Comparison of ENCODE assay signal across 9 mouse cellular contexts in the genomic region with DNA sequence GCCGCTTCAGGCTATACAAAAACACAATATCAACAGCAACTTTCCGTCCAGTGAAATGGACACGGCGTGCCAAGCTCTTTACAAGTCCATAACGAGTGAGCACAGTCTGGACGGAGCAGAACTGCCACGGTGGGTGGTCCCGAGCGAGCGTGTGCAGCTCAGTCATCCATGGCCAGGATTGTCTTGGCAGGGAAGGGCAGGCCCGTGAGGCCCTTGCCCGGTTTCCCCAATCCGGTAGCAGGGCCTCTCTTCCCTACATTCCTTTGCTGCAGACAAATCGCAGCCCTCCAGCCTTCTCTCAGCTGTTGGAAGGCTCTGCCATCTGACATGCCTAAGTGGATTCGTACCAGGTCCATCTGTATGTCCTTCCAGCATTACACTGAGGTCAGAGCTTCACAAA.
DNase-seq lines count a peak whose midpoint lies in the region; ATAC-seq lines count a peak whose summit lies in the region.
"Had no signal": no experiment of that assay in that cellular context is flagged by ENCODE, and none has a peak within 500 bp of the region (broad histone marks: within the 10 kb centered on the region; RNA-seq: fewer than 3 reads in every experiment).

No protein-coding gene starts in this region.

- H3K27ac ChIP-seq in forebrain, embryonic 15.5 days (replicated peaks) = peak overlapping the region; percentile 45; the same call in 1 of the 2 replicates
- no peak overlapping the region for H3K27ac ChIP-seq in hindbrain, embryonic 12.5 days
- H3K27ac ChIP-seq in midbrain, embryonic 13.5 days = no peak overlapping the region

- peaks cover 38% of the 10 kb centered on the region for H3K4me1 ChIP-seq in forebrain, embryonic 15.5 days
- peaks cover 28% of the 10 kb centered on the region for H3K4me1 ChIP-seq in hindbrain, embryonic 12.5 days
- peaks cover 23% of the 10 kb centered on the region for H3K4me1 ChIP-seq in midbrain, embryonic 13.5 days (replicated peaks)

- no peak overlapping the region for H3K4me2 ChIP-seq in forebrain, embryonic 15.5 days (replicated peaks)
- H3K4me2 ChIP-seq in hindbrain, embryonic 12.5 days (replicated peaks) = peak overlapping the region; percentile 25
- peak overlapping the region; percentile 29 for H3K4me2 ChIP-seq in midbrain, embryonic 13.5 days (replicated peaks)

- peak; percentile 70 for ATAC-seq in forebrain, embryonic 15.5 days (replicated peaks)
- peak; percentile 61 for ATAC-seq in hindbrain, embryonic 12.5 days (ENCODE audit: low FRiP score)
- ATAC-seq in midbrain, embryonic 13.5 days = peak; percentile 61
- no peak for ATAC-seq in erythroid progenitor cell, adult 5-6 weeks (replicated peaks; ENCODE audit: low FRiP score, poor library complexity, severe bottlenecking)
- ATAC-seq in inflammation-experienced regulatory T-cells, adult 6 months = no peak

- DNase-seq in kidney, postnatal 4 days = peak; percentile 54 to 64
- no peak for DNase-seq in kidney, adult 9 months
- no peak for DNase-seq in left cerebral cortex, adult 9 months (ENCODE audit: low spot score in 2 of 2)

- no peaks in the 10 kb centered on the region for H3K27me3 ChIP-seq in forebrain, embryonic 15.5 days
- H3K27me3 ChIP-seq in hindbrain, embryonic 12.5 days = no peaks in the 10 kb centered on the region; the same call in 1 of the 2 replicates
- H3K27me3 ChIP-seq in midbrain, embryonic 13.5 days = 0 out of 2 replicates have a peak, but pooled peaks cover 16% of the 10 kb centered on the region

- no peaks in the 10 kb centered on the region for H3K36me3 ChIP-seq in forebrain, embryonic 15.5 days
- no peaks in the 10 kb centered on the region for H3K36me3 ChIP-seq in hindbrain, embryonic 12.5 days
- no peaks in the 10 kb centered on the region for H3K36me3 ChIP-seq in midbrain, embryonic 13.5 days
- H3K36me3 ChIP-seq: G1E had no signal

- H3K9ac ChIP-seq in forebrain, embryonic 15.5 days (replicated peaks) = no peak overlapping the region
- no peak overlapping the region for H3K9ac ChIP-seq in hindbrain, embryonic 12.5 days
- H3K9ac ChIP-seq in midbrain, embryonic 13.5 days (replicated peaks) = no peak overlapping the region

- WGBS in forebrain, embryonic 15.5 days = 18% methylated on average over 15 of the region's 15 CpGs
- 27% methylated on average over 15 of the region's 15 CpGs for WGBS in hindbrain, embryonic 12.5 days
- WGBS in midbrain, embryonic 13.5 days = 19% methylated on average over 15 of the region's 15 CpGs

- H3K4me3 ChIP-seq in forebrain, embryonic 15.5 days = no peak overlapping the region
- H3K4me3 ChIP-seq in hindbrain, embryonic 12.5 days = no peak overlapping the region
- no peak overlapping the region; the same call in 1 of the 2 replicates for H3K4me3 ChIP-seq in midbrain, embryonic 13.5 days (replicated peaks)

- no peaks in the 10 kb centered on the region for H3K9me3 ChIP-seq in forebrain, embryonic 15.5 days
- H3K9me3 ChIP-seq in hindbrain, embryonic 12.5 days (replicated peaks) = no peaks in the 10 kb centered on the region
- no peaks in the 10 kb centered on the region for H3K9me3 ChIP-seq in midbrain, embryonic 13.5 days

Comparison
In these comparisons a context has a peak if more than half of its experiments do, and no peak if none do; other contexts are left out.
1. DNase-seq: peak in kidney, postnatal 4 days (2 of 2); none in kidney, adult 9 months (single experiment) and left cerebral cortex, adult 9 months (0 of 2).
2. ATAC-seq: peak in forebrain, embryonic 15.5 days (single experiment), hindbrain, embryonic 12.5 days (single experiment) and midbrain, embryonic 13.5 days (single experiment); none in erythroid progenitor cell, adult 5-6 weeks (single experiment) and inflammation-experienced regulatory T-cells, adult 6 months (single experiment).